Mouse (Mus musculus) cortical plate, adult 2 months (tissue): ENCODE measurements around the gene Defa23.

ENCODE experiments used
- CTCF ChIP-seq: fragments of 200-500 bp; IDR thresholded peaks from 2 replicates; pipeline ENCODE4 v1.5.1; 2011; ENCODE audit warnings: mild to moderate bottlenecking, control low read depth, low read length; ENCODE audit not compliant: insufficient read depth; ENCODE audit errors: extremely low read depth
- POLR2A ChIP-seq: fragments of 200-500 bp; IDR thresholded peaks from 2 replicates; pipeline ENCODE4 v1.6.1; 2011; ENCODE audit warnings: mild to moderate bottlenecking, low read length, control low read depth; ENCODE audit not compliant: insufficient read depth; ENCODE audit errors: extremely low read depth

DNA sequence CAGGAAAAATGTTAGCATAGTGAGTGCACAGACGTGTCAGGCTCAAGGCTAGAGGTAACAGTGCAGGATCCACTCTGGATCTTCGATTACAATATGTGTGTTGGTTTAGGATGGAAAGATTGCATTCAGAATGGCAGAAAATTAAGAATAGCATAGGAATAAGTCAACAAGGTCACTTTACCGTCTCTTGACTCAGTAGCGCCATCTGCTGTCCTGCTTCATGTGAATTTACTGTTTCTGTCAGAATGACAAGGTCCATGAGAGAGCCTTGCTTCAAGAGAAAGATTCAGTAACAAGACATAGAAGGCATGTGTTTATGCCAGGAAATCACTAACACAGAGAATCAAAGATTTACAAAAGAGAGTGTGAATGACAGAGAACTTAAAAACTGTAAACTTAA lies 38.3 kb downstream of the Defa23 start:
- TF ChIP-seq CTCF (no peak), POLR2A (no peak)
